Mouse (Mus musculus): Measurements from ENCODE around the gene Isx. TPM values are rescaled to one million over a fixed set of nuclear protein-coding genes. Genes with fewer than 3 reads are reported as not detected.

Isx gene
- polyA plus RNA-seq, 1 experiment from 2014 or later: 0.71 TPM

GRCm38 (mm10) chr8:74878637-74879036 is 5.7 kb downstream of the Isx start:
- 54% methylated on average over 3 of the region's 3 CpGs for WGBS (ENCODE audit: insufficient replicate concordance)
- Histone ChIP-seq H3K4me2 (ENCODE audit: low read depth, low read length) (no peak overlapping the region), H3K36me3 (ENCODE audit: control insufficient read depth, insufficient read depth) (no peaks in the 10 kb centered on the region), H3K9ac (ENCODE audit: low read depth, low read length) (no peak overlapping the region), H3K27ac (ENCODE audit: low read length) (no peak overlapping the region), H3K4me3 (ENCODE audit: low read depth, low read length) (no peak overlapping the region), H3K27me3 (ENCODE audit: control insufficient read depth, insufficient read depth, low read depth, low read length) (no peaks in the 10 kb centered on the region), H3K9me3 (replicated peaks; ENCODE audit: control insufficient read depth, low read length) (no peaks in the 10 kb centered on the region; the same call in 1 of the 2 replicates), H3K4me1 (ENCODE audit: control insufficient read depth, low read depth, low read length) (no peaks in the 10 kb centered on the region)
- ATAC-seq (ENCODE audit: low read depth): no peak

GRCm38 (mm10) chr8:74888763-74889162 is 15.8 kb downstream of the Isx start:
- H3K9me3 ChIP-seq (replicated peaks; ENCODE audit: control insufficient read depth, low read length): no peaks in the 10 kb centered on the region

DNA sequence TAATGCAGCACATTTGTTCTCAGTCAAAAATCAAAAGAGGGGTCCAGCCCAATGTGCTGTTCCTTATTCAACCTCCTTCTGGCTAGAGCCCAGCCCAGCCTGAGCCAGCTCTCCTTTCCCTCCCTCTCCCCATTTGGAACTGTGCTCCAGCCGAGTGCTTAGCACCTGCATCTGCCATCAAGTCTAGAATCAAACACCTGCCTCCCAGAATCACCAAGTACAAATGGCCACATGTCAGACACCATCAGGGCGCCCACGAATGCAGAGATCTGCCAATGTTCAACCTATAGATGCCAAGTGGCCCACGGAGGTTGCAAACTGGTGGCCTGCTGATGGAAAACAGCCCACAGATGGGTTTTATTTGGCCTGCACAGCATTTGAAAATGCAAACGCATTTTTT is 18.1 kb downstream of the Isx start:
- WGBS (ENCODE audit: insufficient replicate concordance): 57% methylated on average over 5 of the region's 5 CpGs
- no peak overlapping the region for H3K27ac ChIP-seq (ENCODE audit: low read length)
- no peaks in the 10 kb centered on the region for H3K36me3 ChIP-seq (ENCODE audit: control insufficient read depth, insufficient read depth)
- no peak for ATAC-seq (ENCODE audit: low read depth)
- no peaks in the 10 kb centered on the region for H3K9me3 ChIP-seq (replicated peaks; ENCODE audit: control insufficient read depth, low read length)
- H3K9ac ChIP-seq (ENCODE audit: low read depth, low read length): no peak overlapping the region
- H3K4me1 ChIP-seq (ENCODE audit: control insufficient read depth, low read depth, low read length): no peaks in the 10 kb centered on the region
- no peak overlapping the region for H3K4me2 ChIP-seq (ENCODE audit: low read depth, low read length)
- H3K27me3 ChIP-seq (ENCODE audit: control insufficient read depth, insufficient read depth, low read depth, low read length): no peaks in the 10 kb centered on the region
- H3K4me3 ChIP-seq (ENCODE audit: low read depth, low read length): no peak overlapping the region

More at GRCm38 (mm10) chr8:74888763-74889162, 15.8 kb downstream of the Isx start:
- no peak overlapping the region for H3K9ac ChIP-seq (ENCODE audit: low read depth, low read length)
- H3K27ac ChIP-seq (ENCODE audit: low read length): no peak overlapping the region
- H3K36me3 ChIP-seq (ENCODE audit: control insufficient read depth, insufficient read depth): no peaks in the 10 kb centered on the region
- H3K4me3 ChIP-seq (ENCODE audit: low read depth, low read length): no peak overlapping the region
- H3K4me1 ChIP-seq (ENCODE audit: control insufficient read depth, low read depth, low read length): no peaks in the 10 kb centered on the region
- no peak overlapping the region for H3K4me2 ChIP-seq (ENCODE audit: low read depth, low read length)
- WGBS (ENCODE audit: insufficient replicate concordance): 74% methylated on average over 1 of the region's 1 CpGs
- H3K27me3 ChIP-seq (ENCODE audit: control insufficient read depth, insufficient read depth, low read depth, low read length): no peaks in the 10 kb centered on the region
- no peak for ATAC-seq (ENCODE audit: low read depth)

DNA sequence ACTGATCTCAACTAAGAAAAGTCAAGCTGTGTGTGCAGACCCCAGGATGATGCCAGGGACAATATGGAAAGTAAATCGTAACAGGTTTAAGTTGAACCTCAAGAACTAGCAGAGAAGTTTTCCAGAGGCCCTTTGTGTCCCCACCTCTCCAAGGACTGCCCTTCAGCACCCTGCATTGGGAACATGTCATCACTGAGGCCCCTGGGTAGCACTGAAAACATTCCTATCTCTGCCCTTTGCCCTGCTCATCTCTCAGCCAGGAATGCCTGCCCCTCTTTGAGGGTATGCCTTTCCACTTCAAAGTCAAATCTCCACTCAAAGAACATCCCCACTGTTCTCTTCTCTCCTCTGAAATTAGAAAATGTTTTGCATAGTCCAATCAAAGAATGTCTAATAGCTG is 23.3 kb downstream of the Isx start:
- H3K9me3 ChIP-seq (replicated peaks; ENCODE audit: control insufficient read depth, low read length): no peaks in the 10 kb centered on the region
- no peak overlapping the region for H3K4me2 ChIP-seq (ENCODE audit: low read depth, low read length)
- ATAC-seq (ENCODE audit: low read depth): no peak
- no peak overlapping the region for H3K27ac ChIP-seq (ENCODE audit: low read length)
- H3K4me3 ChIP-seq (ENCODE audit: low read depth, low read length): no peak overlapping the region
- 67% methylated on average over 1 of the region's 1 CpGs for WGBS (ENCODE audit: insufficient replicate concordance)
- no peaks in the 10 kb centered on the region for H3K36me3 ChIP-seq (ENCODE audit: control insufficient read depth, insufficient read depth)
- no peak overlapping the region for H3K9ac ChIP-seq (ENCODE audit: low read depth, low read length)
- no peaks in the 10 kb centered on the region for H3K4me1 ChIP-seq (ENCODE audit: control insufficient read depth, low read depth, low read length)
- no peaks in the 10 kb centered on the region for H3K27me3 ChIP-seq (ENCODE audit: control insufficient read depth, insufficient read depth, low read depth, low read length)

DNA sequence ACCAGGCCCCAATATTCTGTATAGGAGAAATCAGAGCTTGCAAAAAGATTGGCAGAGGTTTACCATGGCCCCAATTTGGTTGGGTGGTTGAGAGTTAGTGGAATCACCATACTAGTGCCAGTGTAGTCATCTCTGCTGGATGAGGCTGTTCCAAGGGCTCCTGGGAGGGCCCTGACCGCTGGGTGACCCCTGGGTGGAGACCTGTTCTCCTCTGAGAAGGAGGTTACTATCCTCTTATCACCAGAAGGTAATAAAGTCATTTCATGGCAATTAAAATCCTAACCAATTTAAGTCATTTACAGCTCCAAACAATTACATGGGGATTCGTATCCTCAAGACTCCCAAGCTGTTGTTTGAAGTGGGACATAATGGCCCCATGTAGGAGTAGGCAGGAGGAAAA is 24.3 kb downstream of the Isx start:
- no peak overlapping the region for H3K4me3 ChIP-seq (ENCODE audit: low read depth, low read length)
- ATAC-seq (ENCODE audit: low read depth): no peak
- 23% methylated on average over 2 of the region's 2 CpGs for WGBS (ENCODE audit: insufficient replicate concordance)

GRCm38 (mm10) chr8:74899796-74900195 is 26.8 kb downstream of the Isx start:
- Histone ChIP-seq H3K27me3 (ENCODE audit: control insufficient read depth, insufficient read depth, low read depth, low read length) (no peaks in the 10 kb centered on the region), H3K4me3 (ENCODE audit: low read depth, low read length) (no peak overlapping the region), H3K4me2 (ENCODE audit: low read depth, low read length) (no peak overlapping the region), H3K9me3 (replicated peaks; ENCODE audit: control insufficient read depth, low read length) (no peaks in the 10 kb centered on the region), H3K36me3 (ENCODE audit: control insufficient read depth, insufficient read depth) (no peaks in the 10 kb centered on the region), H3K9ac (ENCODE audit: low read depth, low read length) (no peak overlapping the region), H3K27ac (ENCODE audit: low read length) (no peak overlapping the region), H3K4me1 (ENCODE audit: control insufficient read depth, low read depth, low read length) (no peaks in the 10 kb centered on the region)
- ATAC-seq (ENCODE audit: low read depth): no peak
- 52% methylated on average over 3 of the region's 3 CpGs for WGBS (ENCODE audit: insufficient replicate concordance)

More for the DNA sequence above, 24.3 kb downstream of the Isx start:
- no peaks in the 10 kb centered on the region for H3K4me1 ChIP-seq (ENCODE audit: control insufficient read depth, low read depth, low read length)
- no peak overlapping the region for H3K4me2 ChIP-seq (ENCODE audit: low read depth, low read length)
- no peaks in the 10 kb centered on the region for H3K36me3 ChIP-seq (ENCODE audit: control insufficient read depth, insufficient read depth)
- H3K27me3 ChIP-seq (ENCODE audit: control insufficient read depth, insufficient read depth, low read depth, low read length): no peaks in the 10 kb centered on the region
- H3K9ac ChIP-seq (ENCODE audit: low read depth, low read length): no peak overlapping the region
- H3K9me3 ChIP-seq (replicated peaks; ENCODE audit: control insufficient read depth, low read length): no peaks in the 10 kb centered on the region
- no peak overlapping the region for H3K27ac ChIP-seq (ENCODE audit: low read length)

GRCm38 (mm10) chr8:74901765-74902164 is 28.8 kb downstream of the Isx start:
- H3K9me3 ChIP-seq (replicated peaks; ENCODE audit: control insufficient read depth, low read length): no peaks in the 10 kb centered on the region
- no peak overlapping the region for H3K4me3 ChIP-seq (ENCODE audit: low read depth, low read length)
- H3K36me3 ChIP-seq (ENCODE audit: control insufficient read depth, insufficient read depth): no peaks in the 10 kb centered on the region
- ATAC-seq (ENCODE audit: low read depth): no peak
- H3K9ac ChIP-seq (ENCODE audit: low read depth, low read length): no peak overlapping the region
- H3K4me1 ChIP-seq (ENCODE audit: control insufficient read depth, low read depth, low read length): no peaks in the 10 kb centered on the region
- H3K27me3 ChIP-seq (ENCODE audit: control insufficient read depth, insufficient read depth, low read depth, low read length): no peaks in the 10 kb centered on the region
- H3K27ac ChIP-seq (ENCODE audit: low read length): no peak overlapping the region
- 36% methylated on average over 1 of the region's 1 CpGs for WGBS (ENCODE audit: insufficient replicate concordance)
- no peak overlapping the region for H3K4me2 ChIP-seq (ENCODE audit: low read depth, low read length)

GRCm38 (mm10) chr8:74903054-74903842 is 30.3 kb downstream of the Isx start:
- WGBS (ENCODE audit: insufficient replicate concordance): 37% methylated on average over 6 of the region's 6 CpGs

GRCm38 (mm10) chr8:74906333-74906732 is 33.4 kb downstream of the Isx start:
- Histone ChIP-seq H3K36me3 (ENCODE audit: control insufficient read depth, insufficient read depth) (no peaks in the 10 kb centered on the region), H3K4me1 (ENCODE audit: control insufficient read depth, low read depth, low read length) (no peaks in the 10 kb centered on the region), H3K9ac (ENCODE audit: low read depth, low read length) (no peak overlapping the region), H3K9me3 (replicated peaks; ENCODE audit: control insufficient read depth, low read length) (no peaks in the 10 kb centered on the region), H3K4me2 (ENCODE audit: low read depth, low read length) (no peak overlapping the region), H3K4me3 (ENCODE audit: low read depth, low read length) (no peak overlapping the region), H3K27ac (ENCODE audit: low read length) (no peak overlapping the region), H3K27me3 (ENCODE audit: control insufficient read depth, insufficient read depth, low read depth, low read length) (no peaks in the 10 kb centered on the region)
- ATAC-seq (ENCODE audit: low read depth): no peak
- WGBS (ENCODE audit: insufficient replicate concordance): 63% methylated on average over 1 of the region's 1 CpGs

More at GRCm38 (mm10) chr8:74903054-74903842, 30.3 kb downstream of the Isx start:
- Histone ChIP-seq H3K36me3 (ENCODE audit: control insufficient read depth, insufficient read depth) (no peaks in the 10 kb centered on the region), H3K27me3 (ENCODE audit: control insufficient read depth, insufficient read depth, low read depth, low read length) (no peaks in the 10 kb centered on the region), H3K4me1 (ENCODE audit: control insufficient read depth, low read depth, low read length) (no peaks in the 10 kb centered on the region), H3K9me3 (replicated peaks; ENCODE audit: control insufficient read depth, low read length) (no peaks in the 10 kb centered on the region), H3K9ac (ENCODE audit: low read depth, low read length) (no peak overlapping the region), H3K4me2 (ENCODE audit: low read depth, low read length) (no peak overlapping the region), H3K4me3 (ENCODE audit: low read depth, low read length) (no peak overlapping the region), H3K27ac (ENCODE audit: low read length) (no peak overlapping the region)
- ATAC-seq (ENCODE audit: low read depth): no peak
